Mouse (Mus musculus): ENCODE measurements around the gene Ddx56. TPM values are rescaled to one million over a fixed set of nuclear protein-coding genes. Genes with fewer than 3 reads are reported as not detected.

The Ddx56 gene
- polyA plus RNA-seq (2015; fragmentation: Nextera tagmentation; extraction: Ambion mirVana), result 32.5 and 33.8 TPM in 2 replicates

DNA sequence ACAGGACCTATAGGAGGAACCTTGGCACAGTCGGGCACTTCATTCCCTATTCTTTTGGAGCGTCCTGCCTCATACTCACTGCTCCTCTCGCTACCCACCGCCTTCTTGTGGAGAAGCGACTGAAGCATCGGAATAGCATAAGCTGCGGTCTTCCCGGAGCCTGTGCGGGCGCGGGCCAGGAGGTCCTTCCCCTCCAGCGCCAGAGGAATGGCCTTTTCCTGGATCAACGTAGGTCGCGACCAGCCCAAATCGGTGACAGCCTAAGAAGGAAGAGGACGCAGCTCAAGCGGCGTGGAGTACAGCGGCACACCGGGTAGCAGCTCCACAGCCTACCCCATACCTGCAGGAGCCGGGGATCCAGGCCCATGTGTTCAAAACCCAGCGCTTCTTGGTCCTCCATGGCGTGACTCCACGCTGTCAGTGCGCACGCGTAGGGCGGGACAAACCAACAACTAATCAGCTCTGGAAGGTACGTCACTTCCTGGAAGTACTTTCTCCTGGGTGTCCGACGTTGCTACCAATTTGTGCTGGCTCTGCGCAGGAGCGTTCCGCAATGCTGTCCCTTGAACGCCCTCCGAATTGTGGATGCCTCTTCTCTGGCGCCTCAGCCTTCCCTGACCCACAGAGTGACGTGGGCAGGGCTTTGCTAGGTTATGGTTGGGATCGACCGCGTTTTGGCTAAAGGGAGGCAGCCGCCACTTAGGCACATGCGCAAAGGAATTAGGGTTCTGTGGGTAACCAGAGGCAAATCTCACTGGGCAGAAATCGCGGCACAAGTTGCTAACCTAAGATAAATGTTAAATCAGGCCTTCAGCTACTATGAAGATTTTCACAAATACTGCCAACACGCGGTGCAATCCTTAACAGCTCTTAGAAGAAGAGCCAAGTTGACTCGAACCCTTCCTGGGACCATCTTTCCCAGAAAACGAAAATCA lies at the start of gene Ddx56:
Ddx56 (minus strand) TSS at position 453 of the 935 bp plus-strand sequence.
- peak; percentile 99 for ATAC-seq
- Histone ChIP-seq H3K4me1 (ENCODE audit: insufficient read depth) (peaks cover 9% of the 10 kb centered on the region), H3K9me3 (ENCODE audit: low read length) (no peaks in the 10 kb centered on the region), H3K9ac (replicated peaks) (peak within 1 kb of the TSS; percentile 94), H3K36me3 (replicated peaks; ENCODE audit: insufficient read depth, low read length) (peaks cover 36% of the 10 kb centered on the region), H3K4me3 (ENCODE audit: low read depth, low read length) (peak within 1 kb of the TSS; percentile 92), H3K27ac (ENCODE audit: low read depth) (peak within 1 kb of the TSS; percentile 93), H3K27me3 (ENCODE audit: insufficient read depth, low read length) (no peaks in the 10 kb centered on the region), H3K4me2 (ENCODE audit: low read depth, low read length) (peak within 1 kb of the TSS; percentile 94)
- TF ChIP-seq EP300 (IDR thresholded peaks at IDR 0.05; ENCODE audit: low read depth), result peak; percentile 45; the same call in 1 of the 2 replicates
- TF ChIP-seq CTCF (IDR thresholded peaks at IDR 0.05; ENCODE audit: low read depth), result no peak
- WGBS (ENCODE audit: insufficient replicate concordance), result 3% methylated on average over 50 of the region's 50 CpGs
- DNase-seq, result peak; percentile 93

DNA sequence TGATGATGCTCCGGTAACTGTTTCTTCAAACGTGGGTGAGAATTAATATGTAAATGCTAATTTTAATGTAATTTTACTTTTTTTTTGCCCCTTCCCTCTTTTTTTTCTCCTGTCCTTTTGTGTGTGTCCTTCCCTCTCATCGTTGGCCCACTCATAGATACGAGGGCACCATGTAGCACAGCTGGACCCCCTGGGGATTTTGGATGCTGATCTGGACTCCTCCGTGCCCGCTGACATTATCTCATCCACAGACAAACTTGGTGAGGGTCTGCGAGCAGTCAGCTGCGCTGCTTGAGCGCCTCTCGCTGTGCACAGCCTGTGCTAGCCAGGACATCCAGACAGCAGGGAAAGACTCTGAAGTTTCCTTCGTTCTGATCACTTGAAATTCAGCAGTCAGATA lies 49.2 kb upstream of the Ddx56 start:
- Histone ChIP-seq H3K27me3 (ENCODE audit: insufficient read depth, low read length) (no peaks in the 10 kb centered on the region), H3K4me2 (ENCODE audit: low read depth, low read length) (no peak overlapping the region), H3K9me3 (ENCODE audit: low read length) (no peaks in the 10 kb centered on the region), H3K36me3 (replicated peaks; ENCODE audit: insufficient read depth, low read length) (peaks cover 69% of the 10 kb centered on the region), H3K27ac (ENCODE audit: low read depth) (no peak overlapping the region), H3K9ac (replicated peaks) (no peak overlapping the region; the same call in 1 of the 2 replicates), H3K4me1 (ENCODE audit: insufficient read depth) (no peaks in the 10 kb centered on the region), H3K4me3 (ENCODE audit: low read depth, low read length) (no peak overlapping the region)
- DNase-seq (no peak), ATAC-seq (no peak)
- 93% methylated on average over 11 of the region's 11 CpGs for WGBS (ENCODE audit: insufficient replicate concordance)
- TF ChIP-seq EP300 (IDR thresholded peaks at IDR 0.05; ENCODE audit: low read depth) (no peak), CTCF (IDR thresholded peaks at IDR 0.05; ENCODE audit: low read depth) (no peak)

DNA sequence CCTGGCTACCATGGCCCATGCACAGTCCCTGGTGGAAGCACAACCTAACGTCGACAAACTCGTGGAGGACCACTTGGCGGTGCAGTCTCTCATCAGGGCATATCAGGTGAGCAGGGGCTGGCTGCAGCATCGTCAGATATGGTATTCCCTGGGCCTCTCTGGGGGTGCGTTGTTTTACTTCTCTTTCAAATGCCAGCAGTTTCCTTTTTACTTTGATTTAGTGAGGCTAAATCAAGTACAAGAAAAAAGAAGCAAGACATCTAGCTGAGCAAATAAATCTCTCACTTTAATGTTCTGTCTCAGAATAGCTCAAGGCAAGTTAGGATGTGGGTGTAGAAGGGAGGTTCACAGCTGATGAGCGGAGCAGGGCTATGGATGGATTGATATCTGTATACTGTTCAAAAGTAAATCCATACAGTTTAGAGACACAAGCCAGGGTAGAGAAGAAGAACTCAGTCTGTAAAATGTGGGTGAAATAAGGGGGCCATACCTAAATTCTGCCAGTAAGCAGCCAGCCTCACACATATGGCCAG lies 46.4 kb upstream of the Ddx56 start:
- Histone ChIP-seq H3K27ac (ENCODE audit: low read depth) (no peak overlapping the region), H3K9ac (replicated peaks) (no peak overlapping the region), H3K36me3 (replicated peaks; ENCODE audit: insufficient read depth, low read length) (peaks cover 57% of the 10 kb centered on the region), H3K4me1 (ENCODE audit: insufficient read depth) (no peaks in the 10 kb centered on the region), H3K9me3 (ENCODE audit: low read length) (no peaks in the 10 kb centered on the region), H3K27me3 (ENCODE audit: insufficient read depth, low read length) (no peaks in the 10 kb centered on the region), H3K4me3 (ENCODE audit: low read depth, low read length) (no peak overlapping the region), H3K4me2 (ENCODE audit: low read depth, low read length) (no peak overlapping the region)
- WGBS (ENCODE audit: insufficient replicate concordance), result 86% methylated on average over 7 of the region's 7 CpGs
- DNase-seq (no peak), ATAC-seq (no peak)
- TF ChIP-seq CTCF (IDR thresholded peaks at IDR 0.05; ENCODE audit: low read depth), result no peak
- no peak for TF ChIP-seq EP300 (IDR thresholded peaks at IDR 0.05; ENCODE audit: low read depth)

DNA sequence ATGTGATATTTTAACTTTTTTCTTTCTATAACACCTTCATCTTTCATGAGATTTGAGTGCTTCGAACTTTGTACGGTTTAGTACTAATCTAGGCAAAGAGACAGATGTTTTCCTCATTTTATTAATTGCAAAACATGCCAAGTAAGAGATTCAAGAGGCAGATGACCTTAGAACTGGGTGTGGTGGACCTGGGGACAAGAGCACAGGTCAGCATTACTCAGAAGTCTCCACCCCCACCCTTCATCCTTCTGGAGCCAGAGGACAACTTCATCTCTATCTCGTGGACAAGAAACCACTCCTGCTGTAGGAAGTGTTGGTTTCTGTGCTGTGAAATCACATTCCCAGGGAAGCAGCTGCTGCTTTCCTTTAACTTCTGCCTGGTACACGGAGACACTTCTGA lies 40.6 kb upstream of the Ddx56 start:
- Histone ChIP-seq H3K4me3 (ENCODE audit: low read depth, low read length) (no peak overlapping the region), H3K36me3 (replicated peaks; ENCODE audit: insufficient read depth, low read length) (peaks cover 49% of the 10 kb centered on the region), H3K27me3 (ENCODE audit: insufficient read depth, low read length) (no peaks in the 10 kb centered on the region), H3K9me3 (ENCODE audit: low read length) (no peaks in the 10 kb centered on the region), H3K4me2 (ENCODE audit: low read depth, low read length) (no peak overlapping the region), H3K9ac (replicated peaks) (no peak overlapping the region), H3K27ac (ENCODE audit: low read depth) (no peak overlapping the region), H3K4me1 (ENCODE audit: insufficient read depth) (no peaks in the 10 kb centered on the region)
- DNase-seq (no peak), ATAC-seq (no peak)
- WGBS (ENCODE audit: insufficient replicate concordance), result 79% methylated on average over 4 of the region's 4 CpGs
- TF ChIP-seq EP300 (IDR thresholded peaks at IDR 0.05; ENCODE audit: low read depth) (no peak), CTCF (IDR thresholded peaks at IDR 0.05; ENCODE audit: low read depth) (no peak)

DNA sequence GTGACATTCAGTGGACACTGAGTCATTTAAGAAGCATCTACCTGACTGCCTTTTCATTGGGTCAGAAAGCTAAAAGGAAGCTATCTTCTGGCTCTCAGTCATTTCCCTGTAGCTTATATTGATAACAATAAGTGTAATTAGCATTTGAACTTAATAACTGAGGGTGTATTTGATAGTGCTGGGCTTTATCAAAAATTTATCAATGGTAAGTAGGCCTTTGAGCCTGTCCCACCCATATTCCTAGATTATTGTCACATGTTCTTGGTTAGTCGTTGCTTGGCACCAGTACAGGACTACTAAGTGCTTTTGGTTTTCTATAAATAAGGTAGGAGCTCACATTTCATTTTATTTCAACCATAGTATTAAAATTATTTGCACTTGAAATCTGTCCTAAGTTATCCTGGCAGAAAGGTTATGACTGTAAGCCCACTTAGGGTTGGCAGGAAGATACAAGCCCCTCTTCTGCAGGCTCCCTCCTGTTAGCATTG lies 38.4 kb upstream of the Ddx56 start:
- Histone ChIP-seq H3K4me3 (ENCODE audit: low read depth, low read length) (no peak overlapping the region), H3K4me1 (ENCODE audit: insufficient read depth) (no peaks in the 10 kb centered on the region), H3K9ac (replicated peaks) (no peak overlapping the region), H3K36me3 (replicated peaks; ENCODE audit: insufficient read depth, low read length) (peaks cover 51% of the 10 kb centered on the region), H3K9me3 (ENCODE audit: low read length) (no peaks in the 10 kb centered on the region), H3K27ac (ENCODE audit: low read depth) (no peak overlapping the region), H3K4me2 (ENCODE audit: low read depth, low read length) (no peak overlapping the region), H3K27me3 (ENCODE audit: insufficient read depth, low read length) (no peaks in the 10 kb centered on the region)
- ATAC-seq (no peak), DNase-seq (no peak)
- TF ChIP-seq EP300 (IDR thresholded peaks at IDR 0.05; ENCODE audit: low read depth) (no peak), CTCF (IDR thresholded peaks at IDR 0.05; ENCODE audit: low read depth) (no peak)
- WGBS (ENCODE audit: insufficient replicate concordance), result 75% methylated on average over 1 of the region's 1 CpGs

DNA sequence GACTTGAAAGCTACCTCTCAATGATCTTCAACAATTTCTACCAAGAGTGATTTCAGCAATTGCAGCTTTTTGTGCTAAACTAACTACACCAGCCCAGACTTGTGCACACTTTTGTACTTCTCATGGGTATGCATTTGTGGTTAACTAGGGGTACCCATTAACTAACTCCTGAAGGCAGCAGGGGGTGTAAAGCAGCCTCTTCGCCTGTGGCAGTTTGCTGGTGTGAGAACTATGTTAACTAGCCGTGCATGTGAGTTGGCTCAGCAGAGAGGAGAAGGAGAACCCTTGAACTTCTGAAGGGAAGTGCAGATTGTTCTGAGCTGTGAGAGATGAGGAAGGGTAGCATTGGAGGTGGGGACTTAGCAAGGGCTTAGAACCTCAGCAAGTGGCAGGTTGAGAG lies 35.2 kb upstream of the Ddx56 start:
- H3K27me3 ChIP-seq (ENCODE audit: insufficient read depth, low read length), result no peaks in the 10 kb centered on the region
- 88% methylated on average over 2 of the region's 2 CpGs for WGBS (ENCODE audit: insufficient replicate concordance)
- no peak for ATAC-seq
- H3K9ac ChIP-seq (replicated peaks), result no peak overlapping the region
- no peak overlapping the region for H3K4me2 ChIP-seq (ENCODE audit: low read depth, low read length)
- H3K4me1 ChIP-seq (ENCODE audit: insufficient read depth), result peaks cover 3% of the 10 kb centered on the region; the same call in 1 of the 2 replicates
- H3K36me3 ChIP-seq (replicated peaks; ENCODE audit: insufficient read depth, low read length), result peaks cover 58% of the 10 kb centered on the region
- H3K4me3 ChIP-seq (ENCODE audit: low read depth, low read length), result no peak overlapping the region
- TF ChIP-seq EP300 (IDR thresholded peaks at IDR 0.05; ENCODE audit: low read depth) (no peak), CTCF (IDR thresholded peaks at IDR 0.05; ENCODE audit: low read depth) (no peak)
- DNase-seq, result no peak
- no peak overlapping the region for H3K27ac ChIP-seq (ENCODE audit: low read depth)
- no peaks in the 10 kb centered on the region for H3K9me3 ChIP-seq (ENCODE audit: low read length)
